Mouse (Mus musculus) v-Abl transformed pro-B cells (cell line): ENCODE data around the gene Larp1.

ENCODE experiments used
- in situ Hi-C, 2 experiments: fragments of 400-800 bp; cut with MboI; formaldehyde crosslinking; loops; one replicate each; pipeline ENCODE4 v1.15.1; 2025; ENCODE audit not compliant: unreplicated experiment in 2 of 2

The Larp1 gene

DNA sequence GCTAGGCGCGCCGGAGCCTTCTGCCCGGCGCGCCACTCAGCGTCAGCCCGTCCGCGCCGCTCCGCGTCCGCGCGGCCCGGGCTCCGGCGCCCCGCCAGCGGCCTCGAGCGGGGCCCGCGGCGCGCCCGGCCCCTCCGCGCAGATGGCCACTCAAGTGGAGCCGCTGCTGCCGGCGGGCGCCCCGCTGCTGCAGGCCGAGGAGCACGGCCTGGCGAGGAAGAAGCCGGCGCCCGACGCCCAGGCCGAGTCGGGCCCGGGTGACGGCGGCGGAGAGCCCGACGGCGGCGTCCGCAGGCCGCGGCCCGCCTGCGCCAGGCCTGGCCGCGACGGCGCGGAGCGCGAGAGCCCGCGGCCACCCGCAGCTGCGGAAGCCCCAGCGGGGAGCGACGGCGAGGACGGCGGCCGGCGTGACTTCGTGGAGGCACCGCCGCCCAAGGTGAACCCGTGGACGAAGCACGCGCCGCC lies at the start of gene Larp1:
Gene Larp1 (plus strand): TSS at position 14 of the 465 bp plus-strand sequence.
- in situ Hi-C loops: no loop called here

DNA sequence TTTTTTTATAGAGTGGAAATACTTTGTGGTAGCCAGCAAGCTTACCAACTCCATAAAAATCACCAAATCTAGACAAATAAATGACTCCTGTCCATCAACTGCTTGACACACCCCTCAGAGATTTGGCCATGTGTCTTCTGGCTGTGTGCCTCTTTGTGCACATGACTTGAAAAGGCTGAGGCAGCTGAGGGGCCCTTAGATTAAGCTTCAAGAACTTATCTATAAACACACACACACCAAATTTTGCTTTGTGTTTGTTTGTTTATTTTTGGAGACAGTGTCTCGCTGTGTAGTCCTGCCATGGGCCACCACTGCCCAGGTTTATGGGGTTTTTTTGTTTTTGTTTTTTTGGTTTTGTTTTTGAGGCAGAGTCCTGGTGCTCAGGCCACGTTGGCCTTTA lies 48.9 kb upstream of the Larp1 start:
- in situ Hi-C loops: loop anchor here (5.0 to 10.0 kb wide), 3 partner anchors 97 to 675 kb away; partner anchors contain the start of gene Olfr323 (in 1 of the 2)

DNA sequence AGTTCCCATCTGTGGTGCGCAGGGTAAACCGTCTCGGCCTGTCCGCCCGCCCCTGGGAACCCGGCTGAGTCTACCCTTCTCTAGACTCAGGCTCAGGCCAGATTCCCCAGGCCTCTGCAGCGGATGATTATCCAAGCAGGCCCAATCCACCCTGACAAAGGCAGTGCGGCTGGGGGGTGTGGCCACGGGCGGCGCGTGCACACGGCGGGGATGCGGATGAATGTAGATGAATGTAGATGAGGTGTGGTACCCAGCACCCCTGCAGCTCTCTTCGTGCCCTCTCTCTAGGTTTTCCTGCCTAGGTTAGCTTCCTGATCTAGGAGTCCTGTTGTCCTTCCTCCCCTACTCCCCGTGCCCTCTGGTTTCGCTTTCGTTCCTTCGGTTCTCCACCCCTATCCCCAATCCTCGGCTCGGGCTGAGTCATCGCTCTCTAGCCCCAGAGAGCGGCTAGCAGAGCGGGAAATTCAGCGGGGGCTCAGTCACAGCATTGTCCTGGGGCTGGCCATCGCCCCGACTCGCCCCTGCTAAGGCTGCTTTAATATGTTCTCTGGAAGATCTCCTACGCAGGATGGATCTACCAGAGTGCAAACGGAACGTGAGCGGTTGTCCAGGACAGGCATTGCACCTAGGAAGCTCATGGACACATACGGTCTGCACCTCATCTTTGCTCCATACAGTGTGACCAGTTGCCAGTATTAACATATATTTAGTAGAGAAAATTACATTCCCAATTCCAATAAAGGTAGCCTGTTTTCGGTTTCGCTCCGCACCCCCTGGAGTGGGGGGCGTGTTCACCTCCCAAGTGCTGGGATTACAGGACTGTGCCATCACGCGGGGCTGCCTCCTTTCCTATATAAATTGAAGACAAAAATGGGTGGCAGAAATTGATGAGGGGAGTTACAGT lies 46.2 kb upstream of the Larp1 start:
- in situ Hi-C loops: loop anchor here in 1 of 2 experiments (5.0 kb wide), 1 partner anchor 95 kb away; no protein-coding TSS in a partner anchor

DNA sequence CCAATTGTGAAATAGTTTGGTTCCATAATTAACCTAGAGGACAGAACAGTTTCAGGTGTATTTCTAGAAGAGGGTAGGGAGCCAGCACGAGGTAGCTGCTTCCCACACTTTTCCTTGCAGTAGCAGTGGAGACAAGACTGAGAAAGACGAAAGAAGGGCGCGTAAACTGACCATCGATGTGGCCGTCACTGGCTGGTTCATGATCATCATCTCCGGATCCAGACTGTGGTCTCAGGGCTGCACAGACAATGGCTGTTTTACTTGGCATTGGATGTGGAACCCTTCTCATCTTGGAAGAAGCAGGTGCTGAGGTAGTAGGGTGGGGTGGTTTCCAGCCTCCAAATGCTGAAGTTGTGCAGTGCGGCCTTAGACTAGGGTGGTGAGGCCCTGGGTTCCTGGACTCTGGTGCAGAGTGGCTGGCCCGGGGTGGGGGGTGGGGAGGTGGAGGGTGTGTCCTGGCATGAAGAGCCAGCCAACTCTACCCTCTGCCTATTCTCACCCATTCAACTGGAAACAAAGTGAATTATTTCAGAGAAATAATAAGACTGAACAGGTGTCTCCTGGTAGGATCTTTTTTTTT lies 45.5 kb upstream of the Larp1 start:
- in situ Hi-C loops: loop anchor here in 1 of 2 experiments (5.0 kb wide), 1 partner anchor 94 kb away; no protein-coding TSS in a partner anchor

DNA sequence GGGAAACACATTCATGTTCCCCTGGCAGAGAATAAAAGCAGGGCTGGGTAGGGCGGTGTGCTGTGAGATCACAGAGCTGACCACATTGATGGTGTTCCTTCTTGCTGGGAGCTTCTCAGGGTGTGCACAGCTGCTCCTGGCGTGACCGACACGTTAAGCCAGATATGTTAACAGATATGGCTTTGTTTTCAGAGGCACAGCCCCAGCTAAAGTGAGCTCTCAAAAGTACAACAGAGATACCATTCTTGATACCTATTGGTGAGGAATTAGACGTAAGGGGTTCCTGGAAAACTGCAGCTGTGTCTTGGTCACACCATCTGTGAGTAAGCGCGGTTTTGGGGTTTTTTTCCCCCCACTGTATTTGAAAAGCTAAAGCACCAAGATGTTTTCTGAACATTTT lies 42.2 kb upstream of the Larp1 start:
- in situ Hi-C loops: no loop called here

DNA sequence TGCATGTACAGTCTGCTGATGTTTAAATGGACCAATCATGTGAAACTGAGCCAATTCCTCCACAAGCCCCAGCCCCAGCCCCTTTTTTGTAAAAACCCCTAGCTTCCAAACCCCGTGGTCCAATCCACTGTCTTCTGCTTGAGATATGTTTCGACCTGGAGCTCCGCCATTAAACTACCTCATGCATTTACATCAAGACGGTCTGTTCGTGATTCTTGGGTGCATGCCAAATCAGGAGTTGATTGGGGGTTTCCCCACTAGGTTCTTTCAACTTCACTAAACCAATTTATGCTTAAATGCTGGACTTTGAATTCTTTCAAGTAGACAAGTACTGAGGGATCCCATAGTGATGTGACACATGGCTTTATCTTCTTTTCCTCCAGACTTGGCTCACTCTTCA lies 40.6 kb upstream of the Larp1 start:
- in situ Hi-C loops: no loop called here

DNA sequence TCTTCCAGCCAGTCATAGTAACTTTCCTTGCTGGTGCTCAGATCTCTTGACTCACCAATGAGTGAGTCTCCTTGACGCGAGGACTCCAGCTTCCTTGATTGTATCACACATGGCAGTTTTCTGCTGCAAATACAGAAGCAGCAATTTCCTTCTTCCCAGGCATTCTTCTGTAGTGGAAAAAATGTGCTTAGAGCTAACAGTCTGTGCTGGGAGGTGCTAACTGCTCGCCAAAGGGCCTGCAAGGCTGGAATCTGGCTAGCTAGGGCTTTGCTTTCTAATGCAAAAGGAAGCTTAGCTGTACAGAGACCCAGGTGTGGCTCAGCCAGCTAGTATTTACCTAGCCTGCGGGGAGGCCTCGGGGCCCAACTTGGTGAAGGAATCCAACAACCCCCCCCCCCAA lies 38.3 kb upstream of the Larp1 start:
- in situ Hi-C loops: no loop called here

DNA sequence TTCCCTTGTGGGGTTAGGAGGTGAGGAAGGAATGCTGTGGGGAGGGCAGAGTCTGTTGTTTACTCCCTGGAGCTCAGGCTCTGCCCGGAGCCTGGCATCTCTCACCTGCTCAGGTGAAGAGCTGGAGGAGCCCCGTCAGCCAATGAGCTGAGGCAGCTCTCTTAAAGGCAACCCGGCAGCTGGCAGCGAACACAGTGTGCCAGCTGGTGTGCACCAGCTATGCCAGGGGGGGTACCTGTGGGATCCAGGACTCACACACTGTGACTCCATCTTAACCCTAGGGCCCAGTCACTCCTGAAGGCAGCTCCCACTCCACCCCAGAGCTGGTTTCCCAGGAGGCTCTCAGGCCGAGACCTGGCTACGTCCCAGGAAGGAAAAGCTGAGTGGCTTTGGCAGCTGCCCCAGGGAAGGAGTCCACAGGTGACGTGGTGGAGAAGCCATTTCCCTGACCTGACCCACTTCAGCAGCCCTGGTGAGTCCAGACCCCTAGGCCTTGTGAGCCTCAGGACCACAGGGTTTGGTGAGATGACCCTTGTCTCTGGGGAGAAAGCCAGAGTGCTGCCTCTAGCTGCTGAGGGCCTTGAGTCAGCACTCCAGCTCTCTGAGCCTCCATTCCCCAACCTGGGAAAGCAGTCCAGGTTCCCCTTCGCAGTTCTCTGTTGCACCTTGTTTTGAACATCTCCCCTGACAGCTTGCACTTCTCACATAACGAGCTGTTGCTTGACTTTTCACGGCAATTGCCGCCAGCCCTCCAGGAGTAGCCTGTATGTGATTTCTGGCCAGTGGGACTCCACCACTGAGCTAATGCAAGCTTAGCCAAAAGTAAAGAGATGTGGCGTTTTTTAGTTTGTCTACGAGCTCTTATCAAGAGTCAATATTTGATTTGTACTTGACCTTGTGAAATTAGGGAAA lies 35.6 kb upstream of the Larp1 start:
- in situ Hi-C loops: no loop called here

DNA sequence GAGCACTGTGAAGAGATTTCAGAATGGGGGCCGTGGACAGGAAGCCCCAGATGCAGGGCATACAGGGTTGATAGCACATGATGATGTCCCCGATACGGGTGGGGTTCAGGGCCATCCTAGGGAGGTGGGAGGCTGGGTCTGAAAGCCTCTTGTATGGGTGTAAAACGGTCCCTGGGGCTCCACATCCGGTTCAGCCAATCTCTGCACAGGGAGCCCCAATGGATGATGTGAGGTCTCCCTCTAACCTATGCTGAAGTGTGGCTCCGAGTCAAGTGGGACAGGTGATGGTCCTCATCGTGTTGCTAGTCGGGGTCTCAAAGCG lies 35.0 kb upstream of the Larp1 start:
- in situ Hi-C loops: no loop called here

DNA sequence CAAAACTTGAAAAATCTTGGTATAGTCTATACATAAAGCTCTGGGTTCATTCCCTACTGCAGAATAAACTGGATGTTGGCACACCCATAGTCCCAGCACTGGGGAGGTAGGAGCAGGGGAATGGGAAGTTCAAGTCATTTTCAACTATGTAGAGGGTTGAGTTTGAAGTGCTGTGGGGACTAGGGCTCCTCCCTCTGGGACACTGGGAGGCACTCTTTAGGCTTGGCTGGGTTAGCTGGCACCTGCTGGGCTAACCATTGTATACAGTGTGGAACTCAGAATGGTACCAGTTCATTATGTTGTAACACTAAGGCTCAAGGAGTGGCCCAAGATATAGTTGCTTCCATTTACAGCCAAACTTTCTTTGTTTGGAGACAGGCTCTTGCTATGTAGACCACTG lies 33.0 kb upstream of the Larp1 start:
- in situ Hi-C loops: no loop called here

DNA sequence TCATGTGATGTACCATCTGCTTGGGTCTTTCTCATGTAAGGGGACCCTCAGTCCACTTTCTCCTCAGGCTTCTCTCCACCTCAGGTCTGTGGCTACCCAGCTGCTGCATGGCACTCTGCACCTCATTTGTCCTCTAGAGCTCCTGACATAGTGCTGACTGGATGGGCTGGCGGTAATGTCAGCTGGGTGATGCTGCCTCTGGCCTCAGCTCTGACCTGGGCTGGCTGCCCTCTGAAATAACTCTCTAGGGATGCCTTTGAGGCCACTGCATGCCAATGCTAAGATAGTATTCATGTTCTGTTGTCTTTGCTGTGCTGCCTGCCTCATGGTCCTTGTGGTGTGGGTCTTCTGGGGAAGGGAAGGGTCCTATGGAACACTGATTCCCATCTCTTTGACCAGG lies 31.2 kb upstream of the Larp1 start:
- in situ Hi-C loops: no loop called here

DNA sequence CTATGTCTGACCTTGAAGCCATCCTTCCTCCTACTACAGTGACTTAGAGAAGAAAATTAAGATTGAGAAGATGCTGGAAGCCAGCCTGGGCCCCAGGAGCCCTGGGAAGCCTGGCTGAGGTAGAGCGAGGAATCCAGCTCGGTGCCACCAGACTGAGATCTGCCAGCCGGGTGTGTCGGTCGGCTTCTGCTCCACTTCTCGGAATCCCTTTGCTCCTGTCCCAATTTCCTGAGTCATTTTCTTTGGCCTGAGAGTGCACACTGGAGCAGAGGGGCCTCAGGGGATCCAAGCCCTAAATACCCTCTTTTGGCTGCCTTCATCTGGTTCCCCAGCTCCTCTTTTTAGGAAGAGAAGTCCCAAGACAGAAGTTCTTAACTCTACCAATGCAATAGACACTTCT lies 29.2 kb upstream of the Larp1 start:
- in situ Hi-C loops: no loop called here

DNA sequence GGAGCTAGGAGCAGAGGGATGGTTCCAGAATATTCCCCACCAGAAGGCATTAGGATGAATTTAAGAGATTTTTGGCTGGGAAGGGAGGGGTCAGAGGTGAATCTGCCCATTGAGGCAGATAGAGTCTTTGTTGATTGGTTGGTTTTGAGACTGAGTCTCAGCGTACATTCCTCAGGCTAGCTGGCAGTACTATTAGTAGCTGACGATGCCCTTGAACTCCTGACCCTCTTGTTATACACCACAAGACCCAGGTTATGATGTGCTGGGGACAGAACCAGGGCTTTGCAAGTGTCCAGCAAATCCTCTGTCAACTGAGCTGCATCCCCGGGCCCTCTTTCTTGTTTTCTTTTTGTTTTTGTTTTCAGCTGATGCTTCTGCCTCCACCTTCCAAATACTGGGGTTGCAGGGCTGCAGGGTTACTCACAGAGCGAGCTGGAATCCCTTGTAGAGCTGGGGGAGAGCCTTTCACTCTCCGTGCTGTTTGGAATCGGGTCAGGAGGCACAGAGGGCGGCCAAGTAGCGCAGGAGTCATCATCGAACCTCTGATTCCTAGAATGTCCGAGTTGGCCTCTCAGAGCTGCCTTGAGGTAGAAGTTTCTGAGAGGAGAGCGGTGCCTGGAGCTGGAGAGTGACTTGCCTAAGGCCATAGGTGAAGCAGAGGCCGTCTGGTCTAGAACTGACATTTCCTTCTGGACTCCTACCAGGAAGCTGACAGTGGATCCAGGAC lies 27.6 kb upstream of the Larp1 start:
- in situ Hi-C loops: no loop called here

DNA sequence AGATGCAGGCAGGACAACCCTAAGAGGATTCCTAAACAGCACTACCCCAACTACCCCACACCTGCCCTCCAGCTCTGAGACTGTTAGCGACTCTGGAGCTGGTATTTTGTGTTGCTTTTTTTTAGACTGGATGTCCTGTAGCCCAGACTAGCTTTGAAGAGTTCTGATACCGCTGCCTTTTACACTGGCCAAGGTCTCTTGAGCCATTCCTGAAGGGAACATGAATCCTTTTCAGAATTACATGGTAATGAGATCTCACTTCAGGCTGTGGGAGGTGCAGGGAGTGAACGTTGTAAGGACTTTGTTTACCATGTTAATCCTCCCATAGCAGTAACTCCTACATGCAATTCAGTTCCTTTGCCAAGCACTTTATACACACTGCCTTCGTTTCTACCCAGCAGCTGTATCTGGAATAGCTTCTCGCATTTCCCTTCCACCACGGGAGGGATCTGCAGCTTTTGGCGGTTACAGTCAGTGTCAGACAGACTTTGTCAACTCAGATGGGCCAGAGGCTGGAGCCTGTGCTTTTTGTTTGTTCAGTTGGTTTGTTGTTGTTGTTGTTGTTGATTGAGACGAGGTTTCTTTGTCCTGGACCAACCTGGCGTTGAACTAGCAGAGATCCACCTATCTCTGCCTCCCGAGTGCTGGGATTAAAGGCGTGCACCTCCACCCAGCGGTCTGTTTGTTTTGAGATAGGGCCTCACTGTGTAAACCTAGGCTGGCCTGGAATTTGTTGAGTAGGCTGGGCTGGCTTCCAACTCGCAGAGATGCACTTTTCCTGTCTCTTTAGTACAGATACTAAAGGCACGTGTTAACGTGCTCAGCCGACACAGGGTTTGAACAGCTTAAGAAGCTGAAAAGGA lies 25.2 kb upstream of the Larp1 start:
- in situ Hi-C loops: no loop called here

DNA sequence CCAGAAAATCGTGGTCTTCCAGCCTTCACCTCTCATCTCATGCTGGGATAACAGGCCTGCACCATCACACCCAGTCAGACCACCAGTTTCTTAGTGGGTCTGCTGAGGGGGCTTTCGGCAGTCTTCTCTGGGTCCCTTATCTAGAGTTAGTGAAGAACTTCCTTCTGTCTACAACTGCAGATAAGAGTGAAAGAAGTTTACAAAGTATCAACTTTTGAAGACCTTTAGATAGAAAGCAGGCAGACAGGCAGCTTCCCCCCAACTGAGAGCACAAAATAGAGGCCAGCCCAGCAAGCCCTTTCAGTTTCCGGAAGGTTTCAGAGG lies 24.6 kb upstream of the Larp1 start:
- in situ Hi-C loops: no loop called here

DNA sequence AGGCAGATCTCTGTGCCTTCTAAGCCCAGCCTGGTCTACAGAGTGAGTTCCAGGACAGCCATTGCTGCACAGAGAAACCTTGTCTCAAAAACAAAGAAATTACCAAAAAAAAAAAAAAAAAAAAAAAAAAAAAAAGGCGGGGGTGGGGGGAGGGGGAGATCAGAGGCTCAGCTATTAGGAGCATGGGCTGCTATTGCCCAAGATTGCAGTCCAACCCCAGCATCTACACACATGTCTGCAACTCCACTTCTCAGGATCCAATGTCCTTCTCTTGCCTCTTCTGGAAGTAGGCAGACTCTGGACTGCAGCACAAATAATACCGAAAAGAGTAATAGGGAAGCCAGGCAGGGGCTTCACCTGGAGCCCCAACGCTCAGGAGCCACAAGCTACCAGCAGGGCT lies 23.4 kb upstream of the Larp1 start:
- in situ Hi-C loops: no loop called here

DNA sequence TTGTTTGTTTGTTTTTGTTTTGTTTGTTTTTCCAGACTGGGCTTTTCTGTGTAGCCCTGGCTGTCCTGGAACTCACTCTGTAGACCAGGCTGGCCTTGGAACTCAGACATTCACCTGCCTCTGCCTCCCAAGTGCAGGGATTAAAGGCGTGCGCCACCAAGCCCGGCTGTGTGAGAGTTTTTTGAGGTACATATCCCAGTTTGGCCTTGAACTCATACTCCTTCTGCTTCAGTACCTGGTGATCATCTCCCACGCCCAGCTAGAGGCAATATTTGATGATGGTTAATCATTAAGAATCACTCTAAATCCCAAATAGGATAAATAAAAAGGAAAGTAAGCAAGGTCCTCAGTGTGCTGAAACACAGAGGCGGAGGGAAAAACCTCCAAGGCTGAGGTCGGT lies 22.8 kb upstream of the Larp1 start:
- in situ Hi-C loops: no loop called here

DNA sequence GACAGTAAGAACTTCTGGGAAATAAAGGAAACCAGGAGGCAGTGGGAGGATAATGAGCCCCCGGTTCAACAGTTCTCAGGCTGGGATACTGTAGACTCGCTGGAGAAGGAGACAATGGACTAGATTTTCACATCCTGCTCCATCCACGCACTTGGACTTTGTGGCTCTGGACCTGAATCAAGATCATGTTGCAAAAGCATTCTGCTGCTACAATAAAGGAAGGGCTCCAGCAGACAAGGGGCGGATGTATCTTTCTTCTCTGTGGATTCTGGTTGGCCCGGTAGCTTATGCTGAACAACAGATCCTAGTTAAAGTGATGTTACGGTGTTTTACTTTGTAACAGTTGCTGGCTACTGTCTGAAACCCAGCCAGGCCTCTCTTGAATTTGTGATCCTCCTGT lies 22.4 kb upstream of the Larp1 start:
- in situ Hi-C loops: no loop called here

DNA sequence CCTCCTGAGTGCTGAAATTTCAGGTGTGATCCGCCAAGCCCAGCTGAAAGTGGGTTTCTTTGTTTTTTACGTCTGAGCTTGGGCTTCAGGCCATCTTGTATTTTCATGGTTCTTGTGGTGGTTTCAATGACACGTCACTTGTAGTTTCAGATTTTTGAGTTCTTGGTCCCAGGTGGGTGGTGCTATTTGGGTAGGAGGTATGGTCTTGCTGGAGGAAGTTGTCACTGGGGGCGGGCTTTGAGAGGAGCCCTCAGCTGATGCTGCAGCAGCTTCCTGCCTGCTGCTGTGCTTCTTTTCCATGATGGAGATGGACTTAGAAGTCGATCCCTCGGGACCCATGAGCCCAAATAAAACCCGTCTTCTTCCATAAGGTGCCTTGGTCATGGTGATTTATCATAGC lies 22.0 kb upstream of the Larp1 start:
- in situ Hi-C loops: no loop called here

DNA sequence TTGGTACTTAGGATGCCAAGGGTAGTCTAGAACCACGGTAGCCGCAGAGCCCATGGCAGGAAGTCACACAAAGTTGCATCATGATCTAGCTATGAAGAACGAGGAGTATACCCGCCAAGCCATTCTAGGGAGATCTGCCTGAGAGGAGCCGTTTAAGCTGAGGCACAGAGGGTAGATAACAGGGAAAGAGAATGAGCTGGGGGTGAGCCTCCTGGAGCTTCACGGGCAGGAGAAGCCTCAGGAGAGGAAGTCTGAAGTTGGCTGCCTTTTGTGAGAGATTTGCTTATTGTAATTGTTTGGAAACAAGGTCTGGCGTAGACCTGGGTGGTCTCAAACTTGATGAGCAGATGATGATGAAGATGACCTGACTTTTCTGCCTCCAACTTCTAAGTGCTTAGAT lies 10.7 kb upstream of the Larp1 start:
- in situ Hi-C loops: no loop called here
